Mouse (Mus musculus): ENCODE data around the gene Spink2.

GRCm38 (mm10) chr5:77259315-77259714 is 48.0 kb upstream of the Spink2 start:
- TF ChIP-seq CTCF (IDR thresholded peaks at IDR 0.05; ENCODE audit: insufficient read depth, low read depth, low read length): no peak
- no peak for TF ChIP-seq POLR2A (IDR thresholded peaks at IDR 0.05; ENCODE audit: insufficient read depth, low read depth, low read length)
